Mouse (Mus musculus) lung, adult 2 months (tissue): ENCODE results near the gene Pop5. TPM values are rescaled to one million over a fixed set of nuclear protein-coding genes. Genes with fewer than 3 reads are reported as not detected.

Experiments
- DNase-seq: peaks from one replicate; pipeline ENCODE4 v3.0.0; 2022
- H3K4me1 ChIP-seq: fragments of 200-500 bp; 2 replicates; pipeline ENCODE4 v1.6.1; 2011; ENCODE audit warnings: low read length; ENCODE audit not compliant: control insufficient read depth, insufficient read depth
- H3K4me3 ChIP-seq: fragments of 200-500 bp; replicated peaks from 2 replicates; pipeline ENCODE3; 2011; ENCODE audit warnings: low read depth, mild to moderate bottlenecking, control low read depth, low read length; ENCODE audit errors: extremely low read depth
- CTCF ChIP-seq: fragments of 200-500 bp; IDR thresholded peaks from 2 replicates; pipeline ENCODE4 v1.5.1; 2011; ENCODE audit warnings: mild to moderate bottlenecking, low read length, control low read depth; ENCODE audit not compliant: insufficient read depth
- POLR2A ChIP-seq: fragments of 200-500 bp; IDR thresholded peaks from 2 replicates; pipeline ENCODE4 v1.6.1; 2011; ENCODE audit warnings: low read depth, mild to moderate bottlenecking, control low read depth, low read length, borderline replicate concordance; ENCODE audit errors: extremely low read depth
- WGBS: fragments of 180-500 bp; shearing (Covaris S2); methylation state at CpG from one replicate; pipeline ENCODE4 v1.1.7; 2018; 5-methylcytosine and 5-hydroxymethylcytosine counted together
- polyA plus RNA-seq: library from polyadenylated mRNA; depleted of rRNA; stranded (reverse); fragments of >200 nt; gene quantifications from 2 replicates; pipeline ENCODE4 v1.2.3, GENCODE M21; 2012

Pop5 gene
- polyA plus RNA-seq, 1 experiment: 51.5 TPM

DNA sequence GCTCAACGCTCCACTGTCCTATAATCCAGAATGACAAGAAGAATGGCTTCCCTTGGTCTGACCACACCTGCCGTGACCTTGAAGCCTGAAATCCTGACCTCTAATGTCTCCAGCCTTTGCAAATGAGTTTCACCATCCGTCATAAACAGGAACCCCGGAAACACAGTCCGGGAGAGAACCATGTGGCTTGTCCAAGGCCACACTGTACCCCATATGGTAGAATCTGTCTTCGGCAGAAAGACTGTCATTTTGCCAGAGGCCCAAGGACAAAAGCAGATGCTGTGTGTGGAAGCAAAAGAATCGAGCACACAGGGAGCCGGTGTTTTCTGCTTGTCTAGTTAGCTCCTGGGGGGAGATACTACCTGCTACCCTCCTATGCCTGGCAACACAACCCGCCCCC, 23.2 kb upstream of the Pop5 start:
- no peaks in the 10 kb centered on the region for H3K4me1 ChIP-seq
- 74% methylated on average over 9 of the region's 9 CpGs for WGBS
- no peak for DNase-seq
- no peak overlapping the region for H3K4me3 ChIP-seq
- no peak for TF ChIP-seq POLR2A
- no peak for TF ChIP-seq CTCF

- no peaks in the 10 kb centered on the region for H3K4me1 ChIP-seq
- no peak overlapping the region for H3K4me3 ChIP-seq
- DNase-seq: no peak
- TF ChIP-seq POLR2A: no peak
- WGBS: 66% methylated on average over 4 of the region's 4 CpGs
Observed at GRCm38 (mm10) chr5:115212861-115213260, 22.8 kb upstream of the Pop5 start.

GRCm38 (mm10) chr5:115214864-115215263, 20.8 kb upstream of the Pop5 start:
- 1% methylated on average over 17 of the region's 17 CpGs for WGBS
- TF ChIP-seq CTCF (no peak), POLR2A (no peak)
- DNase-seq: no peak
- Histone ChIP-seq H3K4me3 (no peak overlapping the region), H3K4me1 (no peaks in the 10 kb centered on the region)

GRCm38 (mm10) chr5:115215273-115216185, 20.1 kb upstream of the Pop5 start:
- Histone ChIP-seq H3K4me3 (no peak overlapping the region), H3K4me1 (no peaks in the 10 kb centered on the region)
- DNase-seq: no peak
- TF ChIP-seq POLR2A: no peak
- no peak for TF ChIP-seq CTCF
- 29% methylated on average over 27 of the region's 27 CpGs for WGBS

GRCm38 (mm10) chr5:115217998-115218397, 17.6 kb upstream of the Pop5 start:
- WGBS: 88% methylated on average over 12 of the region's 12 CpGs
- no peak for DNase-seq
- Histone ChIP-seq H3K4me1 (no peaks in the 10 kb centered on the region), H3K4me3 (no peak overlapping the region)
- TF ChIP-seq CTCF: no peak
- TF ChIP-seq POLR2A: no peak

GRCm38 (mm10) chr5:115220931-115221640, 14.6 kb upstream of the Pop5 start:
- no peaks in the 10 kb centered on the region for H3K4me1 ChIP-seq
- TF ChIP-seq CTCF (no peak), POLR2A (no peak)
- H3K4me3 ChIP-seq: no peak overlapping the region
- 34% methylated on average over 13 of the region's 13 CpGs for WGBS
- no peak for DNase-seq

- TF ChIP-seq CTCF: no peak
- TF ChIP-seq POLR2A: no peak
- WGBS: 76% methylated on average over 3 of the region's 3 CpGs
- no peaks in the 10 kb centered on the region for H3K4me1 ChIP-seq
- no peak overlapping the region for H3K4me3 ChIP-seq
- DNase-seq: no peak
Observed at GRCm38 (mm10) chr5:115222485-115222884, 13.2 kb upstream of the Pop5 start.

DNA sequence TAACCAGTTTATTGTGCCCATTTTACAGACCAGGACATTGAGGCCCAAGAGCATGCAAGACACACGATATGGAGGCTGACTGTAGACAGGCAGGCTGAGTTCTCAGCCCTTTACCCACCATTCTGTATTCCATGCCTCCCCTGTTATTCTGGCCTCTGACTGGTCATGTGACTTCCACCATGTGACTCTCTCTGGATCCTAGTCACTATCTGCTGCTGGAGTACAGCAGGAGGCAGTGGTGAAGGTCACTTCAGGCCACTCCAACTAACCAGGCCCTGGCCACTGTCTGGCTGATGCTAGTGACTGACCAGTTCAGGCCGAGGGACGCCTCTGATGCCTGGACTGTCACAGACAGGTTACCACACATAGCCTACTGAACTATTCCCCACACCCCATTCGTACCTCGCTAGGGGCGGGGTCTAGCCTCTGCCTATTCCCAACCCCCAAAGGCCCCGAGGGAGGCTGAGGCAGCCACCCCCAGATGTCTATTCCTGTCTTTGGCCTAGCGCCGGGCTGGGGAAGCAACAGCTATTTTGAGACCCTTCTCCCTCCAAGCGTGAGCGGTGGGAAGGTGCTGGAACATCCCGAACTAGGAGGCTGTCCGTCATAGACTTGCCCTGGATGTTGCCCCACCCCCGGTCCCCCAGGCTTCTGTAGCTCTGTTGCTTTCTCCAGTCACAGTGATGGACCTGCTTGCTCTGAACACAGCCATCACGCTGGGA, 4.6 kb upstream of the Pop5 start:
- WGBS: 64% methylated on average over 15 of the region's 15 CpGs
- Histone ChIP-seq H3K4me3 (no peak overlapping the region), H3K4me1 (no peaks in the 10 kb centered on the region)
- DNase-seq: no peak
- TF ChIP-seq POLR2A (no peak), CTCF (no peak)

- Histone ChIP-seq H3K4me3 (no peak overlapping the region), H3K4me1 (no peaks in the 10 kb centered on the region)
- WGBS: 38% methylated on average over 16 of the region's 16 CpGs
- no peak for DNase-seq
- TF ChIP-seq POLR2A (no peak), CTCF (no peak)
Observed at GRCm38 (mm10) chr5:115231552-115232120, 4.0 kb upstream of the Pop5 start.
